Mouse (Mus musculus) urinary bladder, postnatal 10 days (tissue): Measurements from ENCODE around the gene Prkag1.

ENCODE experiments used
- DNase-seq: peaks from one replicate; pipeline ENCODE4 v3.0.0; 2022; ENCODE audit warnings: low spot score

The Prkag1 gene

GRCm38 (mm10) chr15:98852733-98853132, 21.4 kb upstream of the Prkag1 start:
- DNase-seq, result no peak

- no peak for DNase-seq
These were observed 20.8 kb upstream of the Prkag1 start for GRCm38 (mm10) chr15:98852071-98852470.

- DNase-seq, result no peak
These were observed 20.0 kb upstream of the Prkag1 start for GRCm38 (mm10) chr15:98851229-98851818.

GRCm38 (mm10) chr15:98850668-98851067, 19.3 kb upstream of the Prkag1 start:
- DNase-seq, result no peak

- DNase-seq, result no peak
These were observed 18.8 kb upstream of the Prkag1 start for GRCm38 (mm10) chr15:98849956-98850600.

- DNase-seq, result no peak
These were observed 17.8 kb upstream of the Prkag1 start for GRCm38 (mm10) chr15:98849165-98849564.

- DNase-seq, result no peak
These were observed 14.8 kb upstream of the Prkag1 start for GRCm38 (mm10) chr15:98846140-98846539.

GRCm38 (mm10) chr15:98845149-98845548, 13.8 kb upstream of the Prkag1 start:
- no peak for DNase-seq

GRCm38 (mm10) chr15:98843595-98844223, 12.4 kb upstream of the Prkag1 start:
- DNase-seq, result no peak

- peak; percentile 9 for DNase-seq
These were observed 8.6 kb upstream of the Prkag1 start for GRCm38 (mm10) chr15:98839671-98840585.

GRCm38 (mm10) chr15:98839161-98839560, 7.8 kb upstream of the Prkag1 start:
- no peak for DNase-seq

GRCm38 (mm10) chr15:98837743-98838103, 6.4 kb upstream of the Prkag1 start:
- DNase-seq, result no peak

GRCm38 (mm10) chr15:98837006-98837742, 5.9 kb upstream of the Prkag1 start:
- DNase-seq, result no peak

GRCm38 (mm10) chr15:98835291-98835690, 4.0 kb upstream of the Prkag1 start:
- no peak for DNase-seq

GRCm38 (mm10) chr15:98834059-98834458, 2.7 kb upstream of the Prkag1 start:
- no peak for DNase-seq

GRCm38 (mm10) chr15:98833281-98833680, 2.0 kb upstream of the Prkag1 start:
- no peak for DNase-seq

- no peak for DNase-seq
These were observed 1.1 kb upstream of the Prkag1 start for GRCm38 (mm10) chr15:98832161-98833058.

GRCm38 (mm10) chr15:98831684-98832035, 339 bp upstream of the Prkag1 start:
- DNase-seq, result no peak

GRCm38 (mm10) chr15:98827611-98828011, 3.7 kb downstream of the Prkag1 start:
- DNase-seq, result no peak

GRCm38 (mm10) chr15:98823434-98823833, 7.9 kb downstream of the Prkag1 start:
- no peak for DNase-seq

GRCm38 (mm10) chr15:98822147-98822546, 9.2 kb downstream of the Prkag1 start:
- DNase-seq, result no peak
